Mouse (Mus musculus): ENCODE data around the gene Nxph4. TPM values are rescaled to one million over a fixed set of nuclear protein-coding genes. Genes with fewer than 3 reads are reported as not detected.

Nxph4 gene
- total and polyA plus RNA-seq, 3 experiments = 5.0 to 11.7 (median 7.8) TPM

- no peak for DNase-seq
Measured at GRCm38 (mm10) chr10:127488856-127489255, 45.5 kb downstream of the Nxph4 start.

- DNase-seq = no peak
Measured at GRCm38 (mm10) chr10:127485235-127485634, 49.1 kb downstream of the Nxph4 start.

GRCm38 (mm10) chr10:127480833-127481813, 53.2 kb downstream of the Nxph4 start:
- peak; percentile 87 for DNase-seq

- DNase-seq = peak; percentile 44
Measured at GRCm38 (mm10) chr10:127479131-127479530, 55.2 kb downstream of the Nxph4 start.

- peak; percentile 79 for DNase-seq
Measured at GRCm38 (mm10) chr10:127477301-127477700, 57.1 kb downstream of the Nxph4 start.

GRCm38 (mm10) chr10:127476541-127476940, 57.8 kb downstream of the Nxph4 start:
- no peak for DNase-seq

Other genes with a start within 250 kb of the Nxph4 start
- 10 to 100 TPM; 39.7 to 45.0 TPM for gene Mbd6, start 245.5 kb downstream of the Nxph4 start, total RNA-seq (2021)
- gene Mbd6, start 245.5 kb downstream of the Nxph4 start, polyA plus RNA-seq (2012; rRNA removed) = 99.9 and 105 TPM in 2 replicates
- 100 to 1,000 TPM; 106 to 128 TPM for gene Mars, start 222.8 kb downstream of the Nxph4 start, total RNA-seq (2021)
- 90.6 and 111 TPM in 2 replicates for gene Mars, start 222.8 kb downstream of the Nxph4 start, polyA plus RNA-seq (2012; rRNA removed)
- 1 to 10 TPM; 1.9 to 2.7 TPM for gene Arhgap9, start 212.6 kb downstream of the Nxph4 start, total RNA-seq (2021)
- 2.7 and 3.7 TPM in 2 replicates for gene Arhgap9, start 212.6 kb downstream of the Nxph4 start, polyA plus RNA-seq (2012; rRNA removed)
- gene Gli1, start 192.6 kb downstream of the Nxph4 start, total RNA-seq (2021) = 1 to 10 TPM; 2.6 to 5.0 TPM
- 9.1 and 10.2 TPM in 2 replicates for gene Gli1, start 192.6 kb downstream of the Nxph4 start, polyA plus RNA-seq (2012; rRNA removed)
- gene Inhbe, start 180.1 kb downstream of the Nxph4 start, total RNA-seq (2021) = not detected
- 0.01 and 0.02 TPM in 2 replicates for gene Inhbe, start 180.1 kb downstream of the Nxph4 start, polyA plus RNA-seq (2012; rRNA removed)
- gene Inhbc, start 164.1 kb downstream of the Nxph4 start, total RNA-seq (2021) = under 1 TPM in 1 of 2 experiments, not detected in 1; 0.20 TPM
- 0.08 TPM in 1 of 2 replicates, not detected in the other for gene Inhbc, start 164.1 kb downstream of the Nxph4 start, polyA plus RNA-seq (2012; rRNA removed)
- 100 to 1,000 TPM; 116 to 127 TPM for gene R3hdm2, start 154.2 kb downstream of the Nxph4 start, total RNA-seq (2021)
- gene R3hdm2, start 154.2 kb downstream of the Nxph4 start, polyA plus RNA-seq (2012; rRNA removed) = 182 and 274 TPM in 2 replicates
- gene Stac3, start 32.9 kb downstream of the Nxph4 start, total RNA-seq (2021) = 1 to 10 TPM in 1 of 2 experiments, under 1 TPM in 1; 0.93 to 1.8 TPM
- 1.5 and 2.5 TPM in 2 replicates for gene Stac3, start 32.9 kb downstream of the Nxph4 start, polyA plus RNA-seq (2012; rRNA removed)
- 10 to 100 TPM; 45.8 to 53.5 TPM for gene Ndufa4l2, start 19.6 kb downstream of the Nxph4 start, total RNA-seq (2021)
- 86.0 and 107 TPM in 2 replicates for gene Ndufa4l2, start 19.6 kb downstream of the Nxph4 start, polyA plus RNA-seq (2012; rRNA removed)
- gene Shmt2, start 12.1 kb downstream of the Nxph4 start, total RNA-seq (2021) = 10 to 100 TPM; 43.3 to 48.8 TPM
- 84.2 and 106 TPM in 2 replicates for gene Shmt2, start 12.1 kb downstream of the Nxph4 start, polyA plus RNA-seq (2012; rRNA removed)
- gene Lrp1, start 86.6 kb upstream of the Nxph4 start, total RNA-seq (2021) = 100 to 1,000 TPM; 138 to 196 TPM
- gene Lrp1, start 86.6 kb upstream of the Nxph4 start, polyA plus RNA-seq (2012; rRNA removed) = 197 and 201 TPM in 2 replicates
- 100 to 1,000 TPM in 1 of 2 experiments, 10 to 100 TPM in 1; 88.3 to 109 TPM for gene Stat6, start 108.4 kb upstream of the Nxph4 start, total RNA-seq (2021)
- gene Stat6, start 108.4 kb upstream of the Nxph4 start, polyA plus RNA-seq (2012; rRNA removed) = 67.6 and 83.8 TPM in 2 replicates
- 1 to 10 TPM; 4.6 to 9.1 TPM for gene Nemp1, start 132.3 kb upstream of the Nxph4 start, total RNA-seq (2021)
- gene Nemp1, start 132.3 kb upstream of the Nxph4 start, polyA plus RNA-seq (2012; rRNA removed) = 1.5 and 2.6 TPM in 2 replicates
- 10 to 100 TPM; 16.9 to 26.6 TPM for gene Nab2, start 134.0 kb upstream of the Nxph4 start, total RNA-seq (2021)
- gene Nab2, start 134.0 kb upstream of the Nxph4 start, polyA plus RNA-seq (2012; rRNA removed) = 35.9 and 38.7 TPM in 2 replicates
- 10 to 100 TPM in 1 of 2 experiments, 1 to 10 TPM in 1; 1.1 to 15.1 TPM for gene Myo1a, start 170.6 kb upstream of the Nxph4 start, total RNA-seq (2021)
- gene Myo1a, start 170.6 kb upstream of the Nxph4 start, polyA plus RNA-seq (2012; rRNA removed) = 0.21 and 4.0 TPM in 2 replicates
- not detected for gene Tac2, start 189.9 kb upstream of the Nxph4 start, total RNA-seq (2021)
- gene Tac2, start 189.9 kb upstream of the Nxph4 start, polyA plus RNA-seq (2012; rRNA removed) = 0.18 and 0.38 TPM in 2 replicates
- 10 to 100 TPM; 11.0 to 11.8 TPM for gene Zbtb39, start 205.0 kb upstream of the Nxph4 start, total RNA-seq (2021)
- 5.6 and 5.8 TPM in 2 replicates for gene Zbtb39, start 205.0 kb upstream of the Nxph4 start, polyA plus RNA-seq (2012; rRNA removed)
- gene Gpr182, start 217.2 kb upstream of the Nxph4 start, total RNA-seq (2021) = 1 to 10 TPM; 8.2 to 8.5 TPM
- 18.5 and 21.0 TPM in 2 replicates for gene Gpr182, start 217.2 kb upstream of the Nxph4 start, polyA plus RNA-seq (2012; rRNA removed)
- 1 to 10 TPM in 1 of 2 experiments, under 1 TPM in 1; 0.41 to 1.5 TPM for gene Rdh1, start 225.2 kb upstream of the Nxph4 start, total RNA-seq (2021)
- gene Rdh1, start 225.2 kb upstream of the Nxph4 start, polyA plus RNA-seq (2012; rRNA removed) = 0.98 and 1.4 TPM in 2 replicates
- gene Rdh16f1, start 225.2 kb upstream of the Nxph4 start, total RNA-seq (2021) = 1 to 10 TPM; 1.1 to 2.9 TPM
- 1.5 TPM in 2 replicates for gene Rdh16f1, start 225.2 kb upstream of the Nxph4 start, polyA plus RNA-seq (2012; rRNA removed)
- gene Rdh9, start 241.8 kb upstream of the Nxph4 start, total RNA-seq (2021) = under 1 TPM in 1 of 2 experiments, not detected in 1; 0.46 TPM
- 0.22 and 0.31 TPM in 2 replicates for gene Rdh9, start 241.8 kb upstream of the Nxph4 start, polyA plus RNA-seq (2012; rRNA removed)